Mouse (Mus musculus) hindbrain, embryonic 15.5 days (tissue): ENCODE measurements around the gene Dcaf5. TPM values are rescaled to one million over a fixed set of nuclear protein-coding genes. Genes with fewer than 3 reads are reported as not detected.

Experiments used
- ATAC-seq: fragments of 200-750 bp; cut with Nextera tagmentation; 2 replicates; pipeline ENCODE4 v1.8.0; 2017; ENCODE audit warnings: low read depth, moderate number of reproducible peaks, moderate TSS enrichment; ENCODE audit not compliant: low FRiP score
- H3K27ac ChIP-seq: fragments of 300-500 bp; sonication (generic); replicated peaks from 2 replicates; pipeline ENCODE4 v1.5.1; 2015; ENCODE audit warnings: mild to moderate bottlenecking, inconsistent platforms
- H3K27me3 ChIP-seq: fragments of 300-500 bp; sonication (generic); 2 replicates; pipeline ENCODE4 v1.6.1; 2015; ENCODE audit warnings: control low read depth, inconsistent platforms
- H3K36me3 ChIP-seq: fragments of 300-500 bp; sonication (generic); 2 replicates; pipeline ENCODE4 v1.6.1; 2015; ENCODE audit warnings: control low read depth, inconsistent platforms
- H3K4me1 ChIP-seq: fragments of 300-500 bp; sonication (generic); replicated peaks from 2 replicates; pipeline ENCODE4 v1.6.1; 2015; ENCODE audit warnings: control low read depth, inconsistent platforms
- H3K4me2 ChIP-seq: fragments of 300-500 bp; sonication (generic); 2 replicates; pipeline ENCODE4 v1.6.1; 2015; ENCODE audit warnings: moderate library complexity, mild to moderate bottlenecking, inconsistent platforms
- H3K4me3 ChIP-seq: fragments of 300-500 bp; sonication (generic); 2 replicates; pipeline ENCODE4 v1.5.1; 2015; ENCODE audit warnings: mild to moderate bottlenecking, inconsistent platforms
- H3K9ac ChIP-seq: fragments of 300-500 bp; sonication (generic); 2 replicates; pipeline ENCODE4 v1.6.1; 2015; ENCODE audit warnings: inconsistent platforms
- H3K9me3 ChIP-seq: fragments of 300-500 bp; sonication (generic); 2 replicates; pipeline ENCODE4 v1.6.1; 2016; ENCODE audit warnings: control low read depth, inconsistent platforms
- WGBS: fragments of 180-500 bp; shearing (Covaris S2); methylation state at CpG from one replicate; pipeline ENCODE4 v1.1.7; 2015; 5-methylcytosine and 5-hydroxymethylcytosine counted together
- polyA plus RNA-seq: library from polyadenylated mRNA; unstranded; fragments of >200 nt; fragmentation: Nextera tagmentation; extraction: Ambion mirVana; gene quantifications from 2 replicates; pipeline ENCODE4 v1.2.1, GENCODE M21; 2015

Dcaf5 gene
- polyA plus RNA-seq, 1 experiment from 2014 or later: 23.3 TPM

DNA sequence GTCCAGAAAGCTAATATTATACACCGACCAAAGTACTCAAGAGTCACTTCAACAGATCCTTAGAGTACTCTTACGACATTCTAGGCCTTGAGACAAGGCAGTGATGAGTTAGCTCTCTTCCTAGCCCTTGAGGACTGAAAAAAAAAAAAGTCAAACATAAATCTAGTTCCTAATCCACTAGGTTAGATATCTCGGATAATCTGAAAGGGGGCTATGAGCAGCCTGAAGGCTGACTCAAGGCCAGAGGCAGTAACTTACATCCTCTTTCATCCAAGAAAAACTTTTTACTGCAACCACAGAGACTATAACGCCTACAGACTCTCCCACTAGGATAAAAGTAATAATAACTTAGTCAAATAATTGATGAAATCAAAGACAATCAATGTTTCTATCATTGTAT, 60.7 kb downstream of the Dcaf5 start:
- peaks cover 26% of the 10 kb centered on the region for H3K36me3 ChIP-seq

GRCm38 (mm10) chr12:80374736-80375135, 61.7 kb downstream of the Dcaf5 start:
- Histone ChIP-seq H3K9ac (no peak overlapping the region), H3K4me2 (no peak overlapping the region), H3K27me3 (no peaks in the 10 kb centered on the region), H3K4me1 (peaks cover 7% of the 10 kb centered on the region), H3K4me3 (no peak overlapping the region), H3K9me3 (no peaks in the 10 kb centered on the region), H3K36me3 (peaks cover 26% of the 10 kb centered on the region), H3K27ac (no peak overlapping the region)
- WGBS: 91% methylated on average over 2 of the region's 2 CpGs
- no peak for ATAC-seq

More for the DNA sequence above, 60.7 kb downstream of the Dcaf5 start:
- no peak for ATAC-seq
- 95% methylated on average over 4 of the region's 4 CpGs for WGBS
- Histone ChIP-seq H3K9ac (no peak overlapping the region), H3K4me2 (no peak overlapping the region), H3K9me3 (no peaks in the 10 kb centered on the region), H3K27ac (no peak overlapping the region), H3K4me1 (peaks cover 14% of the 10 kb centered on the region), H3K27me3 (no peaks in the 10 kb centered on the region), H3K4me3 (no peak overlapping the region)

GRCm38 (mm10) chr12:80372946-80373345, 63.5 kb downstream of the Dcaf5 start:
- H3K4me1 ChIP-seq: no peaks in the 10 kb centered on the region
- H3K4me3 ChIP-seq: no peak overlapping the region
- H3K9ac ChIP-seq: no peak overlapping the region
- no peak for ATAC-seq
- H3K27me3 ChIP-seq: no peaks in the 10 kb centered on the region
- H3K9me3 ChIP-seq: no peaks in the 10 kb centered on the region
- H3K36me3 ChIP-seq: peaks cover 28% of the 10 kb centered on the region
- 86% methylated on average over 8 of the region's 8 CpGs for WGBS
- no peak overlapping the region for H3K27ac ChIP-seq
- no peak overlapping the region for H3K4me2 ChIP-seq

DNA sequence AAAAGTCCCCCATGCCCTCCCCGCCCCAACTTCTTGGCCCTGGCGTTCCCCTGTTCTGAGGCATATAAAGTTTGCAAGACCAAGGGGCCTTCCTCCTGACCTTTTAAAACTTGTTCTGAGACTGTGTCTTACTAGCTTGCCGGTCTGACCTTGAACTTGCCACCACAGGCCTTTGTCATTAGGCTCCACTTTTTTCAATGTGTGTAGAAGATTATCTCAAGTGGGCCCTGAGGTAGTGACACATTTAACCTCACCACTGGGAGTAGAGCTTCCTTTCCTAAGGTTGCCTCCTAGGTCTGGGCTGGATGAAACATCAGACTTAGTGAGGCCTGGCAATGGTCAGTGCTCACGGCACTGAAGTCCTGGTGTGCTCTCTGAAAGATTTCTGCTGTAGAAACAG, 69.2 kb downstream of the Dcaf5 start:
- no peaks in the 10 kb centered on the region for H3K27me3 ChIP-seq
- H3K9me3 ChIP-seq: no peaks in the 10 kb centered on the region
- H3K4me2 ChIP-seq: no peak overlapping the region
- no peak for ATAC-seq
- no peak overlapping the region for H3K27ac ChIP-seq
- WGBS: 80% methylated on average over 4 of the region's 4 CpGs
- H3K9ac ChIP-seq: no peak overlapping the region
- peaks cover 20% of the 10 kb centered on the region for H3K4me1 ChIP-seq
- H3K36me3 ChIP-seq: peaks cover 15% of the 10 kb centered on the region
- H3K4me3 ChIP-seq: no peak overlapping the region

DNA sequence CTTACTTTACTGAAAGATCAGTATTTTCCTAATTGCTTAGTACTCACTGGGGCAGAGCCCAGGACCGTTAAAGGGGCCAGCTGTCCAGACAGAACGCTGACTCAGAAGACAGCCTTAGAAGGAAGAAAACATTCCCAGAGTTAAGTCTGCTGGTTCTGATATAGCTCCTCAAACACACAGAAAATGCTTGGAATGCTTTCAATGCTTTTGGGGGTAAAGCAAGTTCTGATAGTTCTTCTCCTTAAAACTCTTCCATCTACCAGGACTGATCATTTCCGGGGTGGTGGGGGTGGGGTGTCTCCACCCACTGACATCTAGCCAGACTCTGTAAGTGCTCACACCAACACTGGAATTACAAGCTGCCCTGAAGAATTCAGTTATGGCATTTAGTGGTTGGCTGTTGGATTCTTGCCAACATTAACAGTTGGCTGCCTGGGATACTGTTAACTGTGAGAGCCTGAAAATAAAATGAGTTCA, 70.4 kb downstream of the Dcaf5 start:
- H3K4me2 ChIP-seq: no peak overlapping the region
- peaks cover 17% of the 10 kb centered on the region for H3K36me3 ChIP-seq
- no peaks in the 10 kb centered on the region for H3K27me3 ChIP-seq
- H3K27ac ChIP-seq: peak overlapping the region; percentile 62
- WGBS: 34% methylated on average over 3 of the region's 3 CpGs
- H3K9ac ChIP-seq: no peak overlapping the region
- H3K4me1 ChIP-seq: peaks cover 20% of the 10 kb centered on the region
- peak; percentile 56 for ATAC-seq
- H3K9me3 ChIP-seq: no peaks in the 10 kb centered on the region
- H3K4me3 ChIP-seq: no peak overlapping the region

- Histone ChIP-seq H3K4me2 (no peak overlapping the region), H3K9me3 (no peaks in the 10 kb centered on the region), H3K9ac (no peak overlapping the region), H3K4me3 (no peak overlapping the region), H3K4me1 (peaks cover 20% of the 10 kb centered on the region), H3K27ac (peak overlapping the region; percentile 62), H3K27me3 (no peaks in the 10 kb centered on the region), H3K36me3 (peaks cover 17% of the 10 kb centered on the region)
- 83% methylated on average over 3 of the region's 3 CpGs for WGBS
- ATAC-seq: no peak
Measured at GRCm38 (mm10) chr12:80365345-80365744, 71.1 kb downstream of the Dcaf5 start.

DNA sequence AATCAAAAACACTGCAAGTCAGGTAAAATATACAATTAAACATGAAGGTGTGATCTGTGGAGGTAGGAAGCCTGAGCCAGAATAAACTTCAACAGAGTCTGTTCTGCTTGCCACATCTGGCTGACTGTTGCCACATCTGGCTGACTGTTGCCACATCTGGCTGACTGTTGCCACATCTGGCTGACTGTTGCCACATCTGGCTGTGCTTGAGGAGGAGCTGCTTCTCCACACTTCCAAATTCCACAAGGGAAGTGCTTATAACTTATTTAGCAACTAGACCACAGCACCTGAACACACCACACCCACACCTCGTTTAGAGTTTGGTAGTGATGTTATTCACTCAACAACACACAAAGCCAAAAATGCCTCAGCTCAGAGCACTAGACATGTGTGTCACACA, 74.7 kb downstream of the Dcaf5 start:
- Histone ChIP-seq H3K27ac (no peak overlapping the region), H3K4me2 (no peak overlapping the region), H3K9me3 (no peaks in the 10 kb centered on the region), H3K9ac (no peak overlapping the region), H3K27me3 (no peaks in the 10 kb centered on the region), H3K36me3 (peaks cover 9% of the 10 kb centered on the region), H3K4me1 (peaks cover 17% of the 10 kb centered on the region), H3K4me3 (no peak overlapping the region)
- WGBS: 75% methylated on average over 1 of the region's 1 CpGs
- no peak for ATAC-seq

DNA sequence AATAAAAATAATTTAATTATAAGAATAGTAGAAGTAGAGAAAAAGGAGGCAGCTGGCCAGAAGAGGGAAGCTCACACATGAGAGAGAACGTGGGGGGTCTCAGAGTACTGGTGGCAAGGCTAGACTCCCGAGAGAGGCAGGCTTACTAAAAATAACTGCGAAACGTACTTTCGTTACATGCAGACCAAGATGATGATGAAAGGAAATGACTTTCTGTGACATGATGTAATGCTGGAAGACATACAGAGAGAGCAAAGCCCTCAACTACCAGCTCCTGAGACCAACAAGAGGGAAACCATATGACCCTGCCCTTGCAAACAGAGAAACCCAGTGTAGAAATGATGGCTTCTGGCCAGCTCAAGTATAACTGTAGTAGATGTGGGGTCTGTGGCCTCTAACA, 76.1 kb downstream of the Dcaf5 start:
- Histone ChIP-seq H3K9ac (no peak overlapping the region), H3K27ac (no peak overlapping the region), H3K4me2 (no peak overlapping the region), H3K4me3 (no peak overlapping the region), H3K27me3 (no peaks in the 10 kb centered on the region), H3K36me3 (peaks cover 9% of the 10 kb centered on the region), H3K4me1 (peaks cover 4% of the 10 kb centered on the region), H3K9me3 (no peaks in the 10 kb centered on the region)
- ATAC-seq: no peak
- WGBS: 69% methylated on average over 5 of the region's 5 CpGs

- peaks cover 14% of the 10 kb centered on the region for H3K36me3 ChIP-seq
- no peaks in the 10 kb centered on the region for H3K9me3 ChIP-seq
- no peaks in the 10 kb centered on the region for H3K27me3 ChIP-seq
- no peak overlapping the region for H3K4me2 ChIP-seq
- peak overlapping the region; percentile 54; the same call in 1 of the 2 replicates for H3K27ac ChIP-seq
- no peaks in the 10 kb centered on the region for H3K4me1 ChIP-seq
- WGBS: 54% methylated on average over 6 of the region's 6 CpGs
- peak; percentile 73; the same call in 1 of the 2 replicates for ATAC-seq
- no peak overlapping the region for H3K4me3 ChIP-seq
- H3K9ac ChIP-seq: no peak overlapping the region
Measured at GRCm38 (mm10) chr12:80344777-80345231, 91.6 kb downstream of the Dcaf5 start.

GRCm38 (mm10) chr12:80340936-80341335, 95.5 kb downstream of the Dcaf5 start:
- Histone ChIP-seq H3K27ac (no peak overlapping the region), H3K9me3 (no peaks in the 10 kb centered on the region), H3K4me1 (no peaks in the 10 kb centered on the region), H3K4me3 (no peak overlapping the region), H3K9ac (no peak overlapping the region), H3K4me2 (no peak overlapping the region), H3K36me3 (peaks cover 32% of the 10 kb centered on the region), H3K27me3 (no peaks in the 10 kb centered on the region)
- no peak for ATAC-seq
- WGBS: 89% methylated on average over 2 of the region's 2 CpGs

DNA sequence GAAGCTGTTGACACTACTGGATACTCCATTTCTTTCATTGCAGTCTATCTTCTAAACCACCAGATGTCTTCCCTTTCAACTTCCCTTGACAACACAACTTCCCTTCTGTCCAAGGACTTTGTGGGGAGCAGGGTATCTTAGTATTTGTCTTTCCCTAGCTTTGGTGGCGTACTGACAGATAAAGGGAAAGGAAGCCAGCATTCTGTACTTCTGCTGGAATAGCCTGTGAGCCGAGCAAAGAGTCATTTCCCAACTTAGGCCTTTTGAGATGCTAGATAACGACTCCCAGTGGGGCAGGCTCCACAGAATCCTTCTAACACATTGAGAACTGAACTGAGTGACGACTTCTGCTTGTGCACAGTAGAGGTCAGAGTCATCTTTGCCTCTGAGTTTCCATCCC, 102.2 kb downstream of the Dcaf5 start:
- H3K4me1 ChIP-seq: no peaks in the 10 kb centered on the region
- H3K27ac ChIP-seq: no peak overlapping the region
- no peaks in the 10 kb centered on the region for H3K27me3 ChIP-seq
- H3K4me3 ChIP-seq: no peak overlapping the region
- H3K36me3 ChIP-seq: peaks cover 22% of the 10 kb centered on the region
- ATAC-seq: no peak
- no peak overlapping the region for H3K4me2 ChIP-seq
- H3K9ac ChIP-seq: no peak overlapping the region
- 80% methylated on average over 4 of the region's 4 CpGs for WGBS
- no peaks in the 10 kb centered on the region for H3K9me3 ChIP-seq

- WGBS: 28% methylated on average over 2 of the region's 2 CpGs
- H3K27ac ChIP-seq: no peak overlapping the region
- H3K4me2 ChIP-seq: no peak overlapping the region
- no peak overlapping the region for H3K9ac ChIP-seq
- no peaks in the 10 kb centered on the region for H3K4me1 ChIP-seq
- no peak overlapping the region for H3K4me3 ChIP-seq
- no peak for ATAC-seq
- H3K9me3 ChIP-seq: no peaks in the 10 kb centered on the region
- H3K27me3 ChIP-seq: no peaks in the 10 kb centered on the region
- no peaks in the 10 kb centered on the region for H3K36me3 ChIP-seq
Measured at GRCm38 (mm10) chr12:80331634-80332033, 104.8 kb downstream of the Dcaf5 start.

DNA sequence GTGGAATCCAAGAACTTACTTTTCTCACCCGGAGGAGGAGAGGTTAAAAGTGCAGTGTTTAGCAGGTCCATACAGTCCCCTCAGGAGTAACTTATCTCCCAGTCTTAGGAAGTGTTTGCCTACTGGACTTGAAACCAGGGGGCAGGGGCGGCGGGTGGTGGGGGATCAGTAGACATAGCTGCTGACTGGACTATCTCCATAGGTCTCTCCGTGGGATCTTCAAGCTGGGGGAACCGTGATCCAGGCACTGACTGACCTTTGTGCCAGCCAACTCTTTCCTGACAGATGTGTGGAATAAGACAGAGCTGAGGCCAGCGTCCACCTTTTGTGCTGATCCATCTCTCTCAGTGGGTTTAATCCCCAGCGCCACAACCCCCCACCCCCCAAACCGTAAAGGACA, 105.6 kb downstream of the Dcaf5 start:
- ATAC-seq: no peak
- H3K4me2 ChIP-seq: no peak overlapping the region
- 89% methylated on average over 8 of the region's 8 CpGs for WGBS
- H3K4me1 ChIP-seq: no peaks in the 10 kb centered on the region
- H3K36me3 ChIP-seq: no peaks in the 10 kb centered on the region
- no peak overlapping the region for H3K4me3 ChIP-seq
- H3K27me3 ChIP-seq: no peaks in the 10 kb centered on the region
- no peak overlapping the region for H3K27ac ChIP-seq
- no peaks in the 10 kb centered on the region for H3K9me3 ChIP-seq
- no peak overlapping the region for H3K9ac ChIP-seq
